Mouse (Mus musculus) lung, postnatal 36 days (tissue): Measurements from ENCODE around the gene Gm8113.
"Not testable (repeated sequence)": the region's sequence is repeated elsewhere in the genome, so short reads cannot be mapped to it uniquely, and the experiment has no call there.

Source experiments
- DNase-seq: peaks from one replicate; pipeline ENCODE4 v3.0.0; 2022; ENCODE audit warnings: mixed read lengths

The Gm8113 gene

DNA sequence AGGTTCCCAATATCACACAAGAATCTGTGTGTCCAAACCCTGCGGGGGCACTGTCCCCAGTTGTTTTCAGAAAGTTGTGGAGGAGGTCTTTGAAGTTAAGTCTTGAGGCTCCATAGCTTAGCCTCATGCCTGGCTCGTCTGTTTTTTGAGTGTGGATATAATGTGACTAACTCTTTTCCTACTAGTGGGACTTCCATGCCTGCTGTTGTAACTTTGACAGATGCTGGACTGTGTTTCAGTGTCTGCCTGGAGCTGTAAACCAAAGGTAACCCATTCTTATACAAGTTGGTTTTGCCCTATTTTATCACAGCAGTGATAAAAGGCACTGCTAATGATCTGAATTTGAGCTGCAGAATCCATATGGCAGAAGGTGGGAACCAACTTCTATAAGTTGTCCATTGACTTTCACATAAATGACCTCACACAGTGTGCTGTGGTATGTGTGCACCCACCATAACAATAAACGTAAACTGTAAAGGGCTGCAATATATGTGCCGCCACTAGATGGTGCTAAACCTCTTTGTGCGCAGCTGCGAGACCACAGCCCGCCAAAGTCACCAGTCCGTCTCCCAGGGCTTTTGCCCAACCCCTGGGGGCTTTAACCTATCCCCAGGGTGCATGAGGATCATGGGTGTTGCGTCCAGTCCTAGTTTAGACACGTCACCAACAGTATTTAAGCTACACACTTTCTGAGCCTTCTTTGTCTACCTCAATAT lies at the start of gene Gm8113:
Gene Gm8113, plus strand, starts transcription at position 703 of the 716 bp plus-strand sequence.
- peak; percentile 80 for DNase-seq

DNA sequence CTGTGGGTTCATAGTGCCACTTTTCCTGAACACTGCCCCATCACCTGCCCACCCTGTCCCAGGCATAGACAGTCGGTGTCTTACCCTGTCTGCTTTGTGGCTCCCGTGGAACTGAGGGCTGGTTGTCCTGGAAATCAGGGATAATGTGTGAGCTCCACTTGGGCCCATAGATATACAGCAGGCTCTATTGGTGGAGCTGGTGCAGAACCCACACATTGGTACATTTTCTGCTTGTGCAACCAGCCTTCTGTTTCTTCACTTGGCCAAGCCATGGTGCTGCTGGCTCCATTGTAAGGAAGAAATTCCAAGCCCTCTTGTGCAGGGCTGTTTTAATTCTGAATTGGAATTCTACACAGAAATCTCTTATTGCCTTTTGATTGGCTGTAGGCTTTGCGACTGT lies 49.8 kb upstream of the Gm8113 start, which contains the start of gene Ear1:
Gene Ear1, minus strand, starts transcription at position 101 of the 400 bp plus-strand sequence.
- not testable (repeated sequence) for DNase-seq

DNA sequence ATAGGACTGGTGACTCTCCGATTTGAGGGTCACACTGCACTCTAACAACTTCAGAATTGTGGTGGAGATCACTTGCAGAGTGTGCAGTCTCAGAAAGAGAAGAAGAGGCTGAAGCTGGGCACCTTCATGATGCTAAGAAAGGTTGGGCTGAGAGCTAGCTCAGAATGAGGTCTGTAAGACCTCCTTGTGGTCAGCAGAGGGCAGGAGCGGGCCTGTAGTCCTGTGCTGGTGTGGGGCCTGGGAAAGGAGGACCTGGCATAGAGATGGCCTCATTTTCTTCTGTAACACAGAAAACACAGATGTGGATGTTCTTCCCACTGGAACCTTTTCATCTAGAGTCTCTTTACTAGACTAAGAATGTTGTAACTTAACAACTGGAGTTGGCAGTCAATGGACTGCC lies 47.4 kb upstream of the Gm8113 start:
- DNase-seq, result not testable (repeated sequence)

DNA sequence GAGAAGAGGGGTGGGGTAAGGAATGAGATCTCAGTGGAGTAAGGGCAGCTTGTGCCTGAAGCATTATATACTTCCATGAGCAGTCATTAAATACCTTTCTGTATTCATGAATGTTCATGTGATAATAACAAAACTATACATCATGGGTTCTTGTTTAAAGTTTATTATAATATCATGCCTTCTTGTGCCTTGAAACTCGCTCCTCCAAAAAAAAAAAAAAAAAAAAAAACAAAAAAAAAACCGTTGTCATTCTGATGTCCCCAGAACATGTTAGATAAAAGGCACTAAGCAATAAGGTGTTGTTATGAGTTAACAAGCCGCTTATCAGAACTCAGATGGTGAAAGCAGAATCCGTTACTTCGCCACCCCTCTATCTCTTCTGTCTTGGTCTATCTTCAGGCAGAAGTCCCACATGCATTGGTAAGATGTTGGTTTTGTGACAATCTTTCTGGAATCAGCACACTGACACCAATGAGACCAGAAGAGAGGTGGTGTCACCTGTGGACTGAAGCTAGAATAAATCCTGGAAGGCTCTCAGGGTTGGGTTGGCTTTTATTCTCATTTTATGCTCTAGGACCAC lies 45.1 kb upstream of the Gm8113 start:
- not testable (repeated sequence) for DNase-seq

DNA sequence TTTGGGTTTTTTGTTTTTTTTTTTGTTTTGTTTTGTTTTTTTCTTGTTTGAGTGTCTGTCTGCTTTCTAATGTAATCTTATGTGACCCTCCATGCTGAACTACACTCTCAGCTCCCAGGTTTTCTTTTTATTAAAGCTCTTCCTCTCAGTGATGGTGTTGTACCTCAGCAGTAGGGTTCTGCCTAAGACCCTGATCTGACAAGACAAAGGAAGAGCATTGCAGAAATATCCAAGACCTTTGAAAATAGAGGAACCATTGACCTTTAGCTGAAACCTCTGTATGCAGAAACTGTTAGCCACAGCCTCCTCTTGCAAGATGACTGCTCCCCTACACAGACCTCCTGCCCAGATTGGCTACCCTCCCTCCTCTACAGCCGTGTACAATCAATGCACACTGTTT lies 39.0 kb upstream of the Gm8113 start:
- not testable (repeated sequence) for DNase-seq

DNA sequence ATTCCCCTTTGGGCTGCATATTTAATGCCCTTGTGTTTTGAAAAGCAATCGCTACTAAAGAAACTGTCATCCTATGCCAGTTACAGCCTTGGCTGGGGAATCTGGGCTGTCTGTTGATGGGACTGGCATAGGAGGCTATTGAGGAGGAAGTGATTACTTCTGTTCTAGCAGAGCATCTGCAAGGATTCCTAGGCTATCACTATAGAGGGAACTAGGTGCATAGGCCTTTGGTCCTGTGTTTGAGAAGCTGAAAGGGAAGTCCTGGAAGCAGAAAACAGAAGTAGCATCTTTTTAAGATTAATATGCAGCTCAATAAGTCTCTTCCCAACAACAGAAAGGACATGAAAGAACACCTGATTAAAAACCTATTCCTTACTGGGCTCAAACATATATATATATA lies 33.9 kb upstream of the Gm8113 start:
- not testable (repeated sequence) for DNase-seq

DNA sequence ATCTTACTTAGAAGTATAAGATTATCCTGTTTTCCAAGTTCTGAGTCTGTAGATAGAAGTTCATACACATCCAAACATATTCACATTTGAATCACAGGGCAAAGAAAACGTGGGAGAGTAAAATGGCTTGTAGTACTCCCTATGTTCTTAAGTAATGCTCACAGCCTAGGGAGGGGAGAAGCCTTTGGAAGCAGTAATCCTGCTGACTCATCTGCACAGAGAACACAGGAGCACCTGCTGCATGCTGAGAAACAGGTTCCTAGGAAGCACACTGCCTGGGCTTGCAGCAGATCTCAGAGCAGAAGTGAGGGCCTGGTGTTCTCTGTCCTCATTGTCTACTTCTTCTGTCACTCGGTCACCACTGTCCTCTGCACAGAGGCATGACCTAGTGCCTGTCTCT lies 29.8 kb upstream of the Gm8113 start:
- DNase-seq, result not testable (repeated sequence)

DNA sequence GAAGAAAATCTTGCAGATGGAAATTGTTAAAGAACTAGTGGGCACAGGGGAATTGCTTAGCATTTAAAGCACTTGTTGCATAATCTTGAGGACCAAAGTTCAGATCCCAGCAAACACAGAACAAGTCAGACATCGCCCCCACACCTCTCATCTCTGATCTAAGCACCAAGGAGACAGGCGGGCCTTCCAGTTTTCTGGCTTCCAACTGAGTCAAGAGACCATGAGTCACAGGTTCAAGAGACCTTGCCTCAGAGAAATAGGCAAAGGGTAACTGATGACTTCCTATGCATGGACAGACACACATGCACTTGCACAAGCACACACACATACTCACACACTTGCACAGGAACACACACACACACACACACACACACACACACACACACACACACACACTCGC lies 26.6 kb upstream of the Gm8113 start:
- peak; percentile 23 for DNase-seq

DNA sequence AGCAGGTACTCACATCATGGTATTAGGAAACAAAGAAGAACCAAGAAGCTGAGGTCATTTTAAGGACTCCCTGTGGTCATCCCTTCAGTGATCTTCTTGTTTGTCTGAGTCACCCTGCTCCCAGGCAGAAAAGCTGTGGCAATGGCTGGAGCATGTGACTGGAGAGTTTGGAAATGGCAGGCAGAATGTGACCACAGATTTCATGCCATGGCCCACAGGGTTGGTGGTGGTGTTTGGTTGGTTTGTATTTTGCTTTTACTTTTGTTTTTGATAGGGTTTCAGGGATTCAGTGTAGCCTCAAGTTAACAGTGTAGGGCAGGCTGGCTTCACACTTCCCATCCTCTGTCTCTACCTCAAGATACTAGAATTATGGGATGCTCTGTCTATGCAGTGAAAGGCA lies 7.0 kb upstream of the Gm8113 start:
- DNase-seq, result peak; percentile 34

DNA sequence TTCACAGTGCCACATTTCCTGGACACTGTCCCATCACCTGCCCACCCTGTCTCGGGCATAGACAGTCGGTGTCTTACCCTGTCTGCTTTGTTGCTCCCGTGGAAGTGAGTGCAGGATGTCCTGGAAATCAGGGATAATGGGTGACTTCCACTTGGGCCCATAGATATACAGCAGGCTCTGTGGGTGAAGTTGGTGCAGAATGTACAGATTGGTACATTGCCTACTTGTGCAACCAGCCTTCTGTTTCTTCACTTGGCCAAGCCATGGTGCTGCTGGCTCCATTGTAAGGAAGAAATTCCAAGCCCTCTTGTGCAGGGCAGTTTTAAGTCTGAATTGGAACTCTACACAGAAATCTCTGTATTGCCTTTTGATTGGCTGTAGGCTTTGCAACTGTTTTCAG lies 1.7 kb upstream of the Gm8113 start, which contains the start of gene Ear10:
Gene Ear10, minus strand, starts transcription at position 101 of the 400 bp plus-strand sequence.
- not testable (repeated sequence) for DNase-seq

DNA sequence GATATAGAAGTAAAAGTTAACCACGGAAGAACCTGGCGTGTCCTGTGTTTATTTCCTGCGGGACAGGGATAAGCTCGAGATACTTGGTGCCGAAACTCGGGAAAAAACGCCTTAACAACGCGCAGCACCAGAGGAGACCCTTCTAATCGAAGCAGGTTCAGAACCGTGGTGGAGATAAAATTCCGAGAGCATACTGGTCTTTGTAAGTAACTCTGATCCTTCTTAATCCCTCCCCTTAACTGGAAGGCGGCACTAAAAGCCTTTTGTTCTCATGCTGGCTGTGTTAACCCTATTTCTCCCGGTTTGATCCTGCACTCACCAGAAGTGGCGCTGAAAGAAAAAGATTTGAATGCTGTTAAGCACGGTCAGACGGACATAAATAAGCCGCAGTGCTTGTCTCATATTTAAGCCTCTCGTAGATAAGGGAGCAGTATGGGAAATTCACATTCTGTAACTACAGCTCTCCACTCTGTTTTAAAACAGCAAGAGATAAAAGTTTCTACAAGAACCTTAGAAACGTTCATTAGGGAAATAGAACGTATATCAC lies 287 bp downstream of the Gm8113 start:
- DNase-seq, result not testable (repeated sequence)

DNA sequence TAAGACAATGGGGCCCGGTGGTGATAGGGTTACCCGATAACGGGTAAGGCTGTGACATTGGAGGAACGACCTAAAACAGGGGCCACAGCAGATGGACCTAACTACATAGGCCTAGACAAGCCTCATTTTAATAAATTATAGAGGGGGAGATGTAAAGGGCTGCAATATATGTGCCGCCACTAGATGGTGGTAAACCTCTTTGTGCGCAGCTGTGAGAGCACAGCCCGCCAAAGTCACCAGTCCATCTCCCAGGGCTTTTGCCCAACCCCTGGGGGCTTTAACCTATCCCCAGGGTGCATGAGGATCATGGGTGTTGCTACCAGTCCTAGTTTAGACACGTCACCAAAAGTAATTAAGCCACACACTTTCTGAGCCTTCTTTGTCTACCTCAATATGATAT lies 7.8 kb downstream of the Gm8113 start:
- peak; percentile 55 for DNase-seq

DNA sequence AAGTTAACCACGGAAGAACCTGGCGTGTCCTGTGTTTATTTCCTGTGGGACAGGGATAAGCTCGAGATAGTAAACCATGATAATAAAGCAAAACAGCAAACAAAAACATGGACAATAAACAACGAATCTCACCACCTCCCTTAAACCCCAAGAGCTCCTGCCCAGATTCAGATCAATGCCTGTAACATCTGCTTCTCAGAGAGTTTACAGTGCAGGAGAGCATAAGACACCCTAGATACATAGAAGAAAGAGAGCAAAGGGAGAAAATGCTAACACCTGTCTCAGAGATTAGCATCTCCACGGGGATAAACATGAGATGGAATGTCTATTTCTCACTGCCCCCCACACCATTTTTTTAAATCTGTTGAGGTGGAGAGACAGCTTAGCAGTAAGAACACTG lies 8.2 kb downstream of the Gm8113 start:
- DNase-seq, result not testable (repeated sequence)

DNA sequence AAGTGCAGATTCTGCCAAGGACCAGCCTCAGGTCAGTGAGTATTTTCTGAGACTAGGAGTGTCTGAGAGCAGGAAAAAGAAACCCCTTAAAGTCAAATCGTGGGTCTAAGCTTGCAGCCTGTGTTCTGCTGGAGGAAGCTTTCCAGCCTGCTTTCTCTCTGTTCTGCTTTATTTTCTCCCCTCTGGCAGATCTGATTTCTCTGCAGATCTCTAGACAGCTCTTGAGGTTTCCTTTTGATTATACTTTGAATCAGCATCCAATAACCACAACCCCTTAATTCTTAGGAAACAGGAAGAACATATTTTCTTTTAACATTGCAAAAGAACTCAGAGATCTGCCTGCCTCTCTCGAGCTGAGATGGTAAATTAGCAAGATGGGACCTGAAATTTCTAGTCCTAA lies 28.2 kb downstream of the Gm8113 start:
- DNase-seq, result not testable (repeated sequence)

DNA sequence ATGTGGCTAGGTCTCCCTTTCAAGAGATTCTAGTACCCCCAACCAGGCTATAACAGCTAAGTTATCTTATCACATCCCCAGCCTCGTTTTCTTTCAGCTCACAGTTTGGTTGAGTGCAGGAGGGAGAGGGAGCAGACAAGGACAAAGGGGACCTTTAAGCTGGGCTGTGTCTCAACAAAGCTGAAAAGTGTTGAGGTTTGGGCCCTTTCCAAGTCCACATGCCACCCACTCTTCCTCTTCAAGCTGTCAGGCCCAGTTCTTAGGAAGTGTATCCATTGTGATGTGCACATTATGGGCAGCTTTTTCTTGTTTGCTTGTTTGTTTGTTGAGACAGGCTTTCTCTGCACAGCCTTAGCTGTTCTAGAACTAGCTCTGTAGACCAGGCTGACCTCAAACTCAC lies 29.9 kb downstream of the Gm8113 start:
- DNase-seq, result not testable (repeated sequence)

DNA sequence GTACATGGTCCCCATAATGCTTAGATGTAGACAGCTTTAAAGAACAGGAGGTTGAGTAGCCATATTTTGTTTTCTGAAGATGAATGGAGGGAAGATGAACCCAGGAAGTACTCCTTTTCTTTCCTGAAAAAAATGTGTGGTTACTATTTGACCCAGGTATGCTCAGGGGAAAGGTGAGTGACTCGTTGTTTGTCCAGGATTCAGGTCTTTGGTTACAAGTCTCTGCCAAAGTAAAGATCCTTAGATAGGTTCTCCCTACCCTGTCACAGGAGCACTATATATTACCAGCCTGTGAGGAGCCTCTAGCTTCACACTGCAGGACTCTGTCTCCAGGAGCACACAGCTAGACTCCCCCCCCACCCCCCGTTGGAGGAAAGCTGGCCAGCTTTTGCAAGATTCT lies 31.6 kb downstream of the Gm8113 start, which contains the start of gene Ang5:
Gene Ang5, plus strand, starts transcription at position 301 of the 400 bp plus-strand sequence.
- DNase-seq, result not testable (repeated sequence)
